Mouse (Mus musculus): ENCODE results near the gene Cbfb. TPM values are rescaled to one million over a fixed set of nuclear protein-coding genes. Genes with fewer than 3 reads are reported as not detected.
A peak's percentile ranks its signal among the peaks of the same experiment; 100 is the strongest.
"Not testable (repeated sequence)": the region's sequence is repeated elsewhere in the genome, so short reads cannot be mapped to it uniquely, and the experiment has no call there.

The Cbfb gene
- polyA plus RNA-seq, 1 experiment from 2014 or later: 59.7 TPM

DNA sequence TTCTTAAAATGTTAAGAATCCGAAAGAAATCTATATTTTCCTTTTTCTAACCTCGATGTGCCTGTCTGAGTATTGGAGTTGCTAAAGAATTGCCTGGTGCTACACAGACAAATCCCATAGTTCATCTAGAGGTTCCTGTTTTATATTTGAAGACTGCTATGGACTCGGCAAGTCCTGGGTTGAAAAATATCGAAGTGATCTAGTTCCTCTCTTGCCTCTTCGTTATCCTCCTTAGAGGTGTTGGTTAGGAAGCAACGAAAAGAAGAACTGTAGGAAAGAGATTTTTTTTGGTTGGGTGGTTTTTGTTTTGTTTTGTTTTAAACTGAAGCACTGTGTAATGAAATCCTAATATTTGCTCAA is 1.5 kb downstream of the Cbfb start:
- peak overlapping the region; percentile 68 for H3K4me2 ChIP-seq (ENCODE audit: low read length)
- H3K27ac ChIP-seq: no peak overlapping the region
- no peaks in the 10 kb centered on the region for H3K27me3 ChIP-seq (ENCODE audit: insufficient read depth, low read length)
- H3K9me3 ChIP-seq (replicated peaks; ENCODE audit: low read length): no peaks in the 10 kb centered on the region
- no peak for TF ChIP-seq CTCF (IDR thresholded peaks at IDR 0.05; ENCODE audit: low read depth)
- 14% methylated on average over 6 of the region's 6 CpGs for WGBS
- H3K4me1 ChIP-seq (replicated peaks; ENCODE audit: insufficient read depth, low read length): no peaks in the 10 kb centered on the region; the same call in 1 of the 2 replicates
- ATAC-seq (replicated peaks; ENCODE audit: low FRiP score, low read depth) (no peak), DNase-seq (ENCODE audit: low spot score) (peak; percentile 23)
- peak overlapping the region; percentile 90 for H3K9ac ChIP-seq (ENCODE audit: low read depth, low read length)
- H3K36me3 ChIP-seq (ENCODE audit: insufficient read depth, low read length): no peaks in the 10 kb centered on the region
- H3K4me3 ChIP-seq (replicated peaks; ENCODE audit: low read depth, low read length): peak overlapping the region; percentile 68

- ATAC-seq (replicated peaks; ENCODE audit: low FRiP score, low read depth); H3K9me3 ChIP-seq (replicated peaks; ENCODE audit: low read length): not testable (repeated sequence)
- WGBS: 97% methylated on average over 3 of the region's 3 CpGs
Measured at GRCm38 (mm10) chr8:105175287-105175686, 4.8 kb downstream of the Cbfb start.

DNA sequence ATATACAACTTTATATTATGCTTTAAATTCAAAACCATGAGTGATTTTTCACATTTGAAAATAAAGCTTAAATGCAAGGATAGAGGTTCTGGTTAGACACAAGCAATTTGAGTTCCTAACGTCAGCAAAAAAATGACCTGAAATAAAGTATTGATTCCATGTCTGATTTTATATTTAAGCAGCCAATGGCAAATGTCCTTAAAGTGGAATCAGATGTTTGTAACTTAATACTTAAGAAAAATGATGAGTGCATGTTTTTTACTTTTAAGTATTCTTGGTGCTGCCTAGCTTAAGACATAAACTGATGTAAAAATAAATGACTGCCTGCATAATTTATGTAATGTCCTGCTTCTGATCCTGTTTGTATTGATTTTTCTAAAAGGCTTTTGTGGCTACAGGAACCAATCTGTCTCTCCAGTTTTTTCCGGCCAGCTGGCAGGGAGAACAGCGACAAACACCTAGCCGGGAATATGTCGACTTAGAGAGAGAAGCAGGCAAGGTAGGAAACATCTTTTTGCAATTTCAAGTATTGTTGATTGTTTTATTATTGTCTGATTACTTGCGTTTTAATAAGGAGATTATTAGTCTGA is 7.8 kb downstream of the Cbfb start:
- Histone ChIP-seq H3K9ac (ENCODE audit: low read depth, low read length) (no peak overlapping the region), H3K9me3 (replicated peaks; ENCODE audit: low read length) (no peaks in the 10 kb centered on the region), H3K4me3 (replicated peaks; ENCODE audit: low read depth, low read length) (no peak overlapping the region), H3K27me3 (ENCODE audit: insufficient read depth, low read length) (no peaks in the 10 kb centered on the region), H3K27ac (no peak overlapping the region), H3K36me3 (ENCODE audit: insufficient read depth, low read length) (0 out of 2 replicates have a peak, but pooled peaks cover 5% of the 10 kb centered on the region), H3K4me2 (ENCODE audit: low read length) (no peak overlapping the region), H3K4me1 (replicated peaks; ENCODE audit: insufficient read depth, low read length) (no peaks in the 10 kb centered on the region)
- no peak for TF ChIP-seq CTCF (IDR thresholded peaks at IDR 0.05; ENCODE audit: low read depth)
- ATAC-seq (replicated peaks; ENCODE audit: low FRiP score, low read depth) (no peak), DNase-seq (ENCODE audit: low spot score) (no peak)
- WGBS: 83% methylated on average over 6 of the region's 6 CpGs

More at GRCm38 (mm10) chr8:105175287-105175686, 4.8 kb downstream of the Cbfb start:
- not testable (repeated sequence) for H3K4me3 ChIP-seq (replicated peaks; ENCODE audit: low read depth, low read length); H3K27me3 ChIP-seq (ENCODE audit: insufficient read depth, low read length); H3K36me3 ChIP-seq (ENCODE audit: insufficient read depth, low read length); H3K4me2 ChIP-seq (ENCODE audit: low read length); H3K9ac ChIP-seq (ENCODE audit: low read depth, low read length); DNase-seq (ENCODE audit: low spot score); H3K27ac ChIP-seq; H3K4me1 ChIP-seq (replicated peaks; ENCODE audit: insufficient read depth, low read length)

DNA sequence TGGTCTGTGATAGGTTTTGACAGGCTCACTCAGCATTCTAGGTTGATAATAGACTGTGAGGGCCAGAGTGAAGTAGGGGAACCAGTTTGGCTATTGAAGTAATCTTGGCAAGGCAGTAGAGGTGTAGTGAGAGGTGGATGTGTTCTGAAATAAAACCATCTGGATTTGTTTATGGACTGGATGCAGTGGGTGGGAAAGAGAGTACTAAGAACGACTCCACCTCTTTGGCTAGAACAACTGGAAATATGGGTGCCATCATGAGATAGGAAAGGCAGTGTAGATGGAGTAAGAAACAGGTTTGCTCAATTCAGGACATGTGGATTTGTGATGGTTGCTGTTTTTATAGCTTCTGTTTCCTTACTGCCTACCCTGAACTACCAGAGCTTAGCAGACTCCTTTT is 11.7 kb downstream of the Cbfb start:
- no peak for DNase-seq (ENCODE audit: low spot score)
- H3K9me3 ChIP-seq (replicated peaks; ENCODE audit: low read length): no peaks in the 10 kb centered on the region
- no peaks in the 10 kb centered on the region for H3K27me3 ChIP-seq (ENCODE audit: insufficient read depth, low read length)
- TF ChIP-seq CTCF (IDR thresholded peaks at IDR 0.05; ENCODE audit: low read depth): no peak
- H3K27ac ChIP-seq: no peak overlapping the region
- ATAC-seq (replicated peaks; ENCODE audit: low FRiP score, low read depth): no peak
- H3K9ac ChIP-seq (ENCODE audit: low read depth, low read length): no peak overlapping the region
- no peak overlapping the region for H3K4me2 ChIP-seq (ENCODE audit: low read length)
- no peaks in the 10 kb centered on the region for H3K4me1 ChIP-seq (replicated peaks; ENCODE audit: insufficient read depth, low read length)
- H3K4me3 ChIP-seq (replicated peaks; ENCODE audit: low read depth, low read length): no peak overlapping the region
- 67% methylated on average over 1 of the region's 1 CpGs for WGBS
- H3K36me3 ChIP-seq (ENCODE audit: insufficient read depth, low read length): 0 out of 2 replicates have a peak, but pooled peaks cover 5% of the 10 kb centered on the region

GRCm38 (mm10) chr8:105186467-105187005 is 16.1 kb downstream of the Cbfb start:
- Histone ChIP-seq H3K9me3 (replicated peaks; ENCODE audit: low read length) (no peaks in the 10 kb centered on the region), H3K36me3 (ENCODE audit: insufficient read depth, low read length) (0 out of 2 replicates have a peak, but pooled peaks cover 5% of the 10 kb centered on the region), H3K27ac (no peak overlapping the region), H3K4me1 (replicated peaks; ENCODE audit: insufficient read depth, low read length) (no peaks in the 10 kb centered on the region), H3K4me3 (replicated peaks; ENCODE audit: low read depth, low read length) (no peak overlapping the region), H3K4me2 (ENCODE audit: low read length) (no peak overlapping the region), H3K27me3 (ENCODE audit: insufficient read depth, low read length) (no peaks in the 10 kb centered on the region), H3K9ac (ENCODE audit: low read depth, low read length) (no peak overlapping the region)
- no peak for TF ChIP-seq CTCF (IDR thresholded peaks at IDR 0.05; ENCODE audit: low read depth)
- no peak for ATAC-seq (replicated peaks; ENCODE audit: low FRiP score, low read depth)
- DNase-seq (ENCODE audit: low spot score): no peak
- WGBS: 39% methylated on average over 1 of the region's 1 CpGs

GRCm38 (mm10) chr8:105192182-105192581 is 21.7 kb downstream of the Cbfb start:
- no peak overlapping the region for H3K27ac ChIP-seq
- no peak overlapping the region for H3K4me3 ChIP-seq (replicated peaks; ENCODE audit: low read depth, low read length)
- H3K36me3 ChIP-seq (ENCODE audit: insufficient read depth, low read length): peaks cover 16% of the 10 kb centered on the region
- H3K4me2 ChIP-seq (ENCODE audit: low read length): no peak overlapping the region
- TF ChIP-seq CTCF (IDR thresholded peaks at IDR 0.05; ENCODE audit: low read depth): no peak
- H3K4me1 ChIP-seq (replicated peaks; ENCODE audit: insufficient read depth, low read length): no peaks in the 10 kb centered on the region
- DNase-seq (ENCODE audit: low spot score): no peak
- no peak for ATAC-seq (replicated peaks; ENCODE audit: low FRiP score, low read depth)
- no peaks in the 10 kb centered on the region for H3K27me3 ChIP-seq (ENCODE audit: insufficient read depth, low read length)
- WGBS: 92% methylated on average over 5 of the region's 5 CpGs
- H3K9ac ChIP-seq (ENCODE audit: low read depth, low read length): no peak overlapping the region
- no peaks in the 10 kb centered on the region for H3K9me3 ChIP-seq (replicated peaks; ENCODE audit: low read length)
